Mouse (Mus musculus): ENCODE results near the gene Prrx1. TPM values are rescaled to one million over a fixed set of nuclear protein-coding genes. Genes with fewer than 3 reads are reported as not detected.

Gene Prrx1
- polyA plus RNA-seq, 1 experiment from 2014 or later, result 0.13 TPM

DNA sequence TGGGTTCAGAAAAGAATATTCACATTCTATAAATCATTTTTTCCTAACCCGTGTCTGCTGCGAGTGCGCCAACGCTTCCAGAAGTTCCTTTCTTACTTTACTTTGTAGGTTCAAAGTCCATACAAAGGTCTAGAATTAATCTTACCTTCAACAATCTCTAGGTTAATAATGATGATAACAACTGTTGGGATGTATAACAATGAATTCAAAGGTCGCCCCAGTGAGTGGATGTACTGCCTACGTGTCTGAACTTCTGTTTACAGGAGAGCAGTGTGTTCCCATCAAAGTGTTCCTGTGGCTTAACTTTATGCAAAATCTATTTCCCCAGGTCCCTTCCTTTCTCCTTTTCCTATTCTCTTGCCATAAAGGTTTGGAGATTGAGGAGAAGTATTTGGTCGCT, 24.4 kb downstream of the Prrx1 start:
- Histone ChIP-seq H3K27ac (ENCODE audit: low read depth) (no peak overlapping the region), H3K4me3 (ENCODE audit: low read depth, low read length) (no peak overlapping the region), H3K4me1 (ENCODE audit: insufficient read depth) (no peaks in the 10 kb centered on the region; the same call in 1 of the 2 replicates), H3K4me2 (ENCODE audit: low read depth, low read length) (no peak overlapping the region), H3K36me3 (replicated peaks; ENCODE audit: insufficient read depth, low read length) (no peaks in the 10 kb centered on the region), H3K9ac (replicated peaks) (no peak overlapping the region), H3K27me3 (ENCODE audit: insufficient read depth, low read length) (no peaks in the 10 kb centered on the region), H3K9me3 (ENCODE audit: low read length) (no peaks in the 10 kb centered on the region)
- TF ChIP-seq CTCF (IDR thresholded peaks at IDR 0.05; ENCODE audit: low read depth) (no peak), EP300 (IDR thresholded peaks at IDR 0.05; ENCODE audit: low read depth) (no peak)
- WGBS (ENCODE audit: insufficient replicate concordance), result 77% methylated on average over 7 of the region's 7 CpGs
- DNase-seq (no peak), ATAC-seq (no peak)

DNA sequence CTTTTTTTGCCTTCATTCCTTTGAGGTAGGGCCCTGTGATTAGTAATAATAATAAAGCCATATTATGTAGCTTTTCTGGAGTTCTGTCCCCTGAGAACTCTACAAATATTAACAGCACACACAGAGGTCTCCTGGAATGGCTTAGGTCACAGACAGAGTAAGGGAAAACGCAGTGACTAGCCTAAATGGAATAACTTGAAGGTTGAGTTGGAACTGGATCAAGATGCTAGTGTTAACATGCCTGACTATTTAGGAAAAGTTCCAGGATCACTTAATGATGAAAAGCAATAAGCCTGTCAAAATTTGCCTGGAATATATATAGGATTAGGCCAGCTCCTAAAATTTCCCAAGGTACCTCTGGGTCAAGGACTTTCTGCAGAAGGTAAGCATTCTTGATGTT, 28.0 kb downstream of the Prrx1 start:
- ATAC-seq (no peak), DNase-seq (no peak)
- TF ChIP-seq EP300 (IDR thresholded peaks at IDR 0.05; ENCODE audit: low read depth) (no peak), CTCF (IDR thresholded peaks at IDR 0.05; ENCODE audit: low read depth) (no peak)
- H3K4me1 ChIP-seq (ENCODE audit: insufficient read depth), result no peaks in the 10 kb centered on the region; the same call in 1 of the 2 replicates
- no peak overlapping the region for H3K27ac ChIP-seq (ENCODE audit: low read depth)
- H3K27me3 ChIP-seq (ENCODE audit: insufficient read depth, low read length), result no peaks in the 10 kb centered on the region
- no peak overlapping the region for H3K4me3 ChIP-seq (ENCODE audit: low read depth, low read length)
- no peaks in the 10 kb centered on the region for H3K9me3 ChIP-seq (ENCODE audit: low read length)
- no peaks in the 10 kb centered on the region for H3K36me3 ChIP-seq (replicated peaks; ENCODE audit: insufficient read depth, low read length)
- no peak overlapping the region for H3K9ac ChIP-seq (replicated peaks)
- H3K4me2 ChIP-seq (ENCODE audit: low read depth, low read length), result no peak overlapping the region
- WGBS (ENCODE audit: insufficient replicate concordance), result 62% methylated on average over 1 of the region's 1 CpGs

DNA sequence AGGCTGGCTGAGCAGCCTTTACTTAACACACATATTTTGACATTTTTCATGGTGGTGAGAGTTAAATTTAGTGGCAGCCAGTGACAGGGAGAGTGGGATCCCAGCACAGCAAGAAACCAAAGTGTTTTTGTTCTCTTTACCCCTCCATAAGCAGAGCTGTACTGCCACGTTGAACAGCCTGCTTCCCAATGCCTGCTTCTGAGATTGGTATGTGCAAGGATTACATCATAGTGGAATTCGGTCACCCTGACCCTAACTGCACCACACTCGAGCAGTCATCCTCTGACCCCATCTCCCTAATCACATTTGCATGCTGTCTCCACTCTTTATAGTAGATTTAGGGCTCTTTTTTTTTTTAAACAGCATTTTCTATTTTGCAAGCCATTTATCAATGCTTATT, 28.4 kb downstream of the Prrx1 start:
- Histone ChIP-seq H3K27ac (ENCODE audit: low read depth) (no peak overlapping the region), H3K9me3 (ENCODE audit: low read length) (no peaks in the 10 kb centered on the region), H3K4me1 (ENCODE audit: insufficient read depth) (no peaks in the 10 kb centered on the region), H3K9ac (replicated peaks) (no peak overlapping the region), H3K4me3 (ENCODE audit: low read depth, low read length) (no peak overlapping the region), H3K4me2 (ENCODE audit: low read depth, low read length) (no peak overlapping the region), H3K27me3 (ENCODE audit: insufficient read depth, low read length) (no peaks in the 10 kb centered on the region), H3K36me3 (replicated peaks; ENCODE audit: insufficient read depth, low read length) (no peaks in the 10 kb centered on the region)
- no peak for TF ChIP-seq CTCF (IDR thresholded peaks at IDR 0.05; ENCODE audit: low read depth)
- no peak for TF ChIP-seq EP300 (IDR thresholded peaks at IDR 0.05; ENCODE audit: low read depth)
- WGBS (ENCODE audit: insufficient replicate concordance), result 36% methylated on average over 3 of the region's 3 CpGs
- ATAC-seq (no peak), DNase-seq (no peak)

DNA sequence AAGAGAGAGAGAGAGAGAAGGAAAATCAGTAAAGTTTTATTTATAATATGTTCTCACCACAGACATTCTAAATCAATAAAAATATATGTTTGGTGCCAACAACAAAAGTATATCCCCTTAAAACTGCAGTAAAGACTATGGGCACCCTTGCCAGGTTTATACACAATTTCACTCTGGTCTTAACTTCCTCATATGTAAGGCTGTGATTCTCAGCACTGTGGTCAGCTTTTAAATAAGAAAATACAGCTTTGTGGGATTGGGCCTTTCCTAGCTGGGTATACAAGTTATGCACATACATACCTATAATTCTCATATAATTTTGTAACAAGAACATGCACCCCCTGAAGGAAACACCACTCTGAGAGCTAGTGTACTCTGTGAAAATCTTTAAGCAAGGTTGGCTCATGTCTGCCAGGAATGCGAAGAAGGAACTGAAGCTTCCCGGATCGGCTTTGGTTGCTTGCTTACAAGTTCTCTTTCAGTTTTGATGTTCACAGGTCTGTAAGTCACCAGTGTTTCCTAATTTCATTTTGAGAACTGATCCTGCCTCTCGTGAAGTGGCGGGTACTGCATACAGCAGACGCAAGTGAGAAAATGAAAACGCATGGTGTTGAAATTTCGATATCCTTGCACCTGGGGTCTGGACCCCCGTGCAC, 29.4 kb downstream of the Prrx1 start:
- Histone ChIP-seq H3K4me3 (ENCODE audit: low read depth, low read length) (no peak overlapping the region), H3K36me3 (replicated peaks; ENCODE audit: insufficient read depth, low read length) (no peaks in the 10 kb centered on the region), H3K4me1 (ENCODE audit: insufficient read depth) (no peaks in the 10 kb centered on the region), H3K9ac (replicated peaks) (no peak overlapping the region), H3K9me3 (ENCODE audit: low read length) (no peaks in the 10 kb centered on the region), H3K4me2 (ENCODE audit: low read depth, low read length) (no peak overlapping the region), H3K27ac (ENCODE audit: low read depth) (no peak overlapping the region), H3K27me3 (ENCODE audit: insufficient read depth, low read length) (no peaks in the 10 kb centered on the region)
- no peak for TF ChIP-seq CTCF (IDR thresholded peaks at IDR 0.05; ENCODE audit: low read depth)
- ATAC-seq, result no peak
- 72% methylated on average over 9 of the region's 9 CpGs for WGBS (ENCODE audit: insufficient replicate concordance)
- DNase-seq, result no peak

DNA sequence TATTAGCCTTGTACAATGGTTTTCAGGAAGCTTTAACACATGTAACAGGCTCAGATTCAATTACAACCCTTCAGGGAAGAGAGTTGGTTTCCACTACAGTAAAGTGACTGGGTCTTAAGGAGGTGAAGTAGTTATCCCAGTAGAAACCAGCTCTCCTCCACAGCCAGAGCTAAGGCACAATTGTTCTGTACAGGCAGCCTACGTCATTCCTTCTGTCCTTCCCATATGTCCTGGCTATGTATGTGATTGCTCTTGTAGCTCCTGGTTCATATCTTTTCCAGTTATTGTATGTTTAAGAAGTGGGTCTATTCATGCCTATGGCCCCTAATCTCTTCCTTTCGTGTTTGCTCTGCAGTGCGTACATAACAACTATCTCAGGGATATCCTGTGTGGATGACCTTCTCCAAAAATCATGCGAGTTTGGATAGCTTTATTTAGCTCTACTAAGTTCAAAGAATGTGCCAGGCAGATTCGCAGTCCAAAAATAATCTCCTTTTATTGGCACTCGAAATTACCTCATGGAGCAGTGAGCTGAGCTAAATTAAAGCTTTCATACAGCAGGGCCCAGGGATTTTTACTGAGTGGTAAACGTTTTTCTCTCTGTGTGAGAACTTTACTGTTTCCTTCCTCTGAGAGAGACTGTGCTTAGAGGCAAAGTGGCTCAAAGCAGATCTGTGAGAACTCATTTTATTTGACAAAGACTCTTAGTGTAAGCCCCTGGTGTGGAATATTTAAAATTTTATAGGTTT, 31.9 kb downstream of the Prrx1 start:
- no peaks in the 10 kb centered on the region for H3K27me3 ChIP-seq (ENCODE audit: insufficient read depth, low read length)
- ATAC-seq (no peak), DNase-seq (no peak)
- no peaks in the 10 kb centered on the region for H3K36me3 ChIP-seq (replicated peaks; ENCODE audit: insufficient read depth, low read length)
- no peak overlapping the region for H3K4me3 ChIP-seq (ENCODE audit: low read depth, low read length)
- no peak overlapping the region for H3K27ac ChIP-seq (ENCODE audit: low read depth)
- no peaks in the 10 kb centered on the region for H3K9me3 ChIP-seq (ENCODE audit: low read length)
- H3K4me2 ChIP-seq (ENCODE audit: low read depth, low read length), result no peak overlapping the region
- TF ChIP-seq EP300 (IDR thresholded peaks at IDR 0.05; ENCODE audit: low read depth) (no peak), CTCF (IDR thresholded peaks at IDR 0.05; ENCODE audit: low read depth) (no peak)
- H3K9ac ChIP-seq (replicated peaks), result no peak overlapping the region
- 47% methylated on average over 7 of the region's 7 CpGs for WGBS (ENCODE audit: insufficient replicate concordance)
- no peaks in the 10 kb centered on the region for H3K4me1 ChIP-seq (ENCODE audit: insufficient read depth)

DNA sequence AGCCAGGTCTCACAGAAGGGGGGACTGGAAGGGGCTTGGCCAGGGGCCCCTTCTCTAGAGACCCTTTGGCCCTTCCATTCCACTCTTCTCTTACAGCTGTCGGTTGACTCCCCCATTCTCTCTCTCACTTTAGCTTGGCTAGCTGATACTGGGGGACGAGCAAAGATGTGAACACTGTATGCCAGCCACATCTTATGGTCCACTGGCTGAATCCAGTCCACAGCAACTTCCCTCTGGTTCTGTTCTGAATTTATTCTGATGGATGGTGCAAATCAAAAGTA, 32.7 kb downstream of the Prrx1 start:
- no peak for DNase-seq
- no peaks in the 10 kb centered on the region for H3K9me3 ChIP-seq (ENCODE audit: low read length)
- TF ChIP-seq EP300 (IDR thresholded peaks at IDR 0.05; ENCODE audit: low read depth) (no peak), CTCF (IDR thresholded peaks at IDR 0.05; ENCODE audit: low read depth) (no peak)
- no peaks in the 10 kb centered on the region for H3K4me1 ChIP-seq (ENCODE audit: insufficient read depth)
- no peak overlapping the region for H3K4me3 ChIP-seq (ENCODE audit: low read depth, low read length)
- no peaks in the 10 kb centered on the region for H3K36me3 ChIP-seq (replicated peaks; ENCODE audit: insufficient read depth, low read length)
- no peak overlapping the region for H3K9ac ChIP-seq (replicated peaks)
- no peak for ATAC-seq
- no peak overlapping the region for H3K27ac ChIP-seq (ENCODE audit: low read depth)
- H3K27me3 ChIP-seq (ENCODE audit: insufficient read depth, low read length), result no peaks in the 10 kb centered on the region
- 71% methylated on average over 2 of the region's 2 CpGs for WGBS (ENCODE audit: insufficient replicate concordance)
- H3K4me2 ChIP-seq (ENCODE audit: low read depth, low read length), result no peak overlapping the region
